Mouse (Mus musculus) C2C12 (cell line): ENCODE measurements around the gene Vegfd. TPM values are rescaled to one million over a fixed set of nuclear protein-coding genes. Genes with fewer than 3 reads are reported as not detected.

Source experiments
- H3K27me3 ChIP-seq: one replicate; pipeline ENCODE4 v1.6.1; 2011; ENCODE audit not compliant: control insufficient read depth, insufficient read depth, insufficient read length
- H3K36me3 ChIP-seq: one replicate; pipeline ENCODE4 v1.6.1; 2011; ENCODE audit not compliant: control insufficient read depth, insufficient read depth
- H3K4me3 ChIP-seq: one replicate; pipeline ENCODE4 v1.5.1; 2011; ENCODE audit warnings: mild to moderate bottlenecking, control low read depth; ENCODE audit not compliant: poor library complexity, insufficient read depth, severe bottlenecking
- H3K79me2 ChIP-seq: one replicate; pipeline ENCODE4 v1.6.1; 2011; ENCODE audit not compliant: control insufficient read depth, insufficient read depth
- H3K79me3 ChIP-seq: one replicate; pipeline ENCODE4 v1.6.1; 2011; ENCODE audit warnings: low read depth, control low read depth
- H3ac ChIP-seq: one replicate; pipeline ENCODE3; 2011; ENCODE audit warnings: low read depth; ENCODE audit not compliant: control insufficient read depth, insufficient read length
- CEBPB ChIP-seq: IDR thresholded peaks from one replicate; pipeline ENCODE4 v1.6.1; 2011; ENCODE audit warnings: low read depth, mild to moderate bottlenecking, control low read depth, moderate library complexity
- CTCF ChIP-seq: IDR thresholded peaks from one replicate; pipeline ENCODE4 v1.5.1; 2011; ENCODE audit not compliant: control insufficient read depth, insufficient read depth, insufficient read length
- FOSL1 ChIP-seq: IDR thresholded peaks from one replicate; pipeline ENCODE4 v1.8.0; 2011; ENCODE audit warnings: mild to moderate bottlenecking, low read length; ENCODE audit not compliant: poor library complexity, insufficient read depth, severe bottlenecking
- MAX ChIP-seq: IDR thresholded peaks from one replicate; pipeline ENCODE4 v1.6.1; 2011; ENCODE audit warnings: mild to moderate bottlenecking, control low read depth
- MYOD1 ChIP-seq: IDR thresholded peaks from one replicate; pipeline ENCODE4 v1.6.1; 2011; ENCODE audit warnings: low read depth; ENCODE audit not compliant: control insufficient read depth, insufficient read length
- MYOG ChIP-seq: IDR thresholded peaks from one replicate; pipeline ENCODE4 v1.6.1; 2011; ENCODE audit not compliant: control insufficient read depth, insufficient read length; ENCODE audit errors: extremely low read depth
- USF1 ChIP-seq: IDR thresholded peaks from one replicate; pipeline ENCODE4 v1.6.1; 2011; ENCODE audit warnings: low read depth, mild to moderate bottlenecking, control low read depth, moderate library complexity
- polyA plus RNA-seq: library from polyadenylated mRNA; unstranded; fragments of >200 nt; fragmentation: generic; extraction: Trizol; gene quantifications from one replicate; pipeline ENCODE4 v1.2.1, GENCODE M21; 2012; ENCODE audit warnings: missing spikeins

Vegfd gene
- polyA plus RNA-seq, 1 experiment: 2.8 TPM

DNA sequence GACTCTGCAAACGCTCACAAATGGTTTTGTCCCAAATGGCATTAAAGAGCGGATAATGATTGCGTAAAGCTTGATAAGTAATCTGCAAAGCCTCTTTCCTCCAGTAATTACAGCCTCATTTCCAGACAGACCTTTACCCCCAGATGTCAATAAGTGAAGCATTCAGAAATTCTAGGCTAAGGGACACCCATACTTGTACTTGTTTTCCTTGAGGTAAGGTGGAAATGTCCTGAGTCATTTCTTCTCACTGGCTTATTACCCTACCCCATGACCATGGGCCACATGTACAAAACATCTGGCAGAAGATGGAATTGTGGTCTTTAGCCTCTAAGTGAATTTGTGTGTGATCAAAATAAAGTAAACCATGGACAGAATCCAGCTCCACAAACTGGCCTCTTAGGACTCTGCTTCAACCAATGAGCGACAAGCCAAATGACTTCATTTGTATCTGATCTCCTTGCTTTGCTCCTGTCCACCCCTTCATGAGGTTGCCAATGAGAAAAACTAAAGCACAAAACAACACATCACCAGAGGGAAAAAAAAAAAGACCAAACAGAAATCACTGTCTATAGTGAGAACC is 27.7 kb upstream of the Vegfd start:
- TF ChIP-seq CTCF: no peak
- TF ChIP-seq MYOD1: no peak
- TF ChIP-seq CEBPB: no peak
- TF ChIP-seq USF1: no peak
- no peak for TF ChIP-seq MYOG
- TF ChIP-seq MAX: no peak
- no peak for TF ChIP-seq FOSL1
- no peaks in the 10 kb centered on the region for H3K79me2 ChIP-seq
- no peak overlapping the region for H3K4me3 ChIP-seq
- H3K27me3 ChIP-seq: no peaks in the 10 kb centered on the region
- H3K36me3 ChIP-seq: no peaks in the 10 kb centered on the region
- H3K79me3 ChIP-seq: no peaks in the 10 kb centered on the region
- no peak overlapping the region for H3ac ChIP-seq

DNA sequence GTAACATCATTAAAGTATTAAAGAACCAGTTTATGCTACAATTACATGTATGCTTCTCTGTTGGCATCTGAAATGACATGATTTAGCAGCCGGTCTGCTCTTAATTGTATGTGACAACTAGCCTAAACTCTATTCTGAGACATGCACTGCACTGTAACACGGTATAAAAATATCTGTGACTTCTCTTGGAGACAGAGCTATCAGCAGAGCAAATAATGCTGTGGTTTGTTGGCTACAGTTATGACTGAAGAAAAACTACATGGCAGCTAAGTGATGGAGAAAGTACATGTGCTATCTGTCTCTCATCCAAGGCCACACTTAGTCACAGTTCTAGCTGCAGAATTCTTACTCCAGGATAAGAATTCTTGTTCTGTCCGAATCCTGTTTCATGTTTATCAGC is 24.2 kb upstream of the Vegfd start:
- Histone ChIP-seq H3K4me3 (no peak overlapping the region), H3K79me3 (no peaks in the 10 kb centered on the region), H3K27me3 (no peaks in the 10 kb centered on the region), H3K36me3 (no peaks in the 10 kb centered on the region), H3K79me2 (no peaks in the 10 kb centered on the region), H3ac (no peak overlapping the region)
- TF ChIP-seq USF1: no peak
- TF ChIP-seq MAX: no peak
- no peak for TF ChIP-seq CEBPB
- no peak for TF ChIP-seq CTCF
- no peak for TF ChIP-seq MYOD1
- no peak for TF ChIP-seq MYOG
- no peak for TF ChIP-seq FOSL1

DNA sequence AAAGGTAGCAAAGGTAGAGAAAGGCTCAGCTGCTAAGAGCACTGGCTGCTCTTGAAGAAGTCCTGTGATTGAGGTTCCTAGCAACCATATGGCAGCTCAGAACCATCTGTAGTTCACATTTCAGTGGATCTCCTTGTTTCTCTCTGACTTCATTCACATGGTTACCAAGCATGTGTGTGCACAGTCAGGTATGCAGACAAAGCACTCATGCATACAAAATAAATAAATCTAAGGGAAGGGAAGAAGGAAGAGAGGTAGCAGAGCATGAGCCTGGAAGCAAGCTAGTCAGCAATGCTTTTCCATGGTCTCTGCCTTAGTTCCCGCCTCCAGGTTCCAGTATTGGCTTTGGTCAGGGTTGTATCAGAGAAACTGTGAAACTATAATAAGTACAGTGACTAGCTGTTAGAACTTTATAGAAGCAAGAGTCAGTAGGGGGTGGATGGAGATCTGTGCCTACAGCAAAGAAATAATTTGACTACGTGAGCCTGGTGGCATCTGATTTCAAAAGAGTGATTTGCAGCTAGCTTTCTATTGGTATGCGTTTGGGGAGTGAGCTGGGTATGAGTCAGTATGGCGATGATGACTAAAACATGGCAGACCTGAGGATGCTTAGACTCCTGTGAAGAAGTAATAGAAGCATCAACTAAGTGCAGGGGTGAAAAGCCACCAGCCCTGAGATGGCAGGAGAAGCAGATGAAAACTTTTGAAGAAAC is 7.9 kb upstream of the Vegfd start:
- no peak for TF ChIP-seq FOSL1
- TF ChIP-seq MAX: no peak
- no peak for TF ChIP-seq CEBPB
- Histone ChIP-seq H3ac (no peak overlapping the region), H3K36me3 (no peaks in the 10 kb centered on the region), H3K79me2 (no peaks in the 10 kb centered on the region), H3K27me3 (no peaks in the 10 kb centered on the region), H3K79me3 (no peaks in the 10 kb centered on the region), H3K4me3 (no peak overlapping the region)

DNA sequence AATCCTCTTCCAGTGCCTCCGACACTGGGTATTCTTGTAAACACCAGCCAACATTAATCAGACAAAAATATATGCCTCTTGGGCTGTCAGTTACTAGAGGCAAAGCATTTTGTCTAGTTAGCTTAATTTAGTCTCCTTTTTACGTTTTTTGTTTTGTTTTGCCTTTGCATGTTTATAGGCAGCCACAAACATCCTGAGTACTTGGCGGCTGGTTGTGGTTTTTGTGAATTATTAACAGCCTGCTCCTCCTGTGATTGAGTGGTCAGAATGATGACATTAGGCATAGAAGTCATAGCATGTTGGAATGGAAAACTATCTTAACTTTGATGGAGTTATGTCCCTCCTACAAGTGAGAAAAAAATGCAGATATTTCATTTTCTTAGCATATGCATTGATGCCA is 2.6 kb upstream of the Vegfd start:
- H3K27me3 ChIP-seq: no peaks in the 10 kb centered on the region
- no peaks in the 10 kb centered on the region for H3K36me3 ChIP-seq
- H3K79me3 ChIP-seq: no peaks in the 10 kb centered on the region
- H3K79me2 ChIP-seq: no peaks in the 10 kb centered on the region
- TF ChIP-seq FOSL1: no peak
- TF ChIP-seq CEBPB: no peak
- no peak for TF ChIP-seq CTCF
- no peak for TF ChIP-seq MYOD1
- TF ChIP-seq USF1: no peak
- no peak for TF ChIP-seq MYOG
- no peak for TF ChIP-seq MAX
- no peak overlapping the region for H3K4me3 ChIP-seq
- no peak overlapping the region for H3ac ChIP-seq

DNA sequence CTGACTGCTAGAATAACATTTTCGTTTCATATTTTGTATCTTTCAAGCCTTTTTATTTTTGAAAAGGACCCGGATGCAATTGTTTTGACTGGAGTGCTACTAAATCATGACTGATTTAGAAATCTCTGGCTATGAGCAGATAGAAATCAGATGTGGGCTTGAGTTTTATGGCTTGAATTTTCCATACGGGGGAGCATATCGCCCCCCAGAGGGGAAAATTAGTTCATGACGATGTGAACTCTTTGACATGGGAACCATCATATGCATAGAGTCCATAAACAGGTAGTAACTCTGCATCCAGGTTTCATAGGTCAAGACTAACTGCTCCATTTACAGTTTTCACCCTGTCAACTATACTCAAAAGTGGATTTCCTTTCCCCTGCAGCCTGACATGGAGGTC is 1.4 kb downstream of the Vegfd start:
- TF ChIP-seq MYOD1 (no peak), MAX (no peak), USF1 (no peak), CTCF (no peak), CEBPB (no peak), FOSL1 (no peak)
- no peak overlapping the region for H3ac ChIP-seq
- H3K79me2 ChIP-seq: no peaks in the 10 kb centered on the region
- no peaks in the 10 kb centered on the region for H3K27me3 ChIP-seq
- no peaks in the 10 kb centered on the region for H3K36me3 ChIP-seq
- H3K79me3 ChIP-seq: no peaks in the 10 kb centered on the region
- no peak overlapping the region for H3K4me3 ChIP-seq

DNA sequence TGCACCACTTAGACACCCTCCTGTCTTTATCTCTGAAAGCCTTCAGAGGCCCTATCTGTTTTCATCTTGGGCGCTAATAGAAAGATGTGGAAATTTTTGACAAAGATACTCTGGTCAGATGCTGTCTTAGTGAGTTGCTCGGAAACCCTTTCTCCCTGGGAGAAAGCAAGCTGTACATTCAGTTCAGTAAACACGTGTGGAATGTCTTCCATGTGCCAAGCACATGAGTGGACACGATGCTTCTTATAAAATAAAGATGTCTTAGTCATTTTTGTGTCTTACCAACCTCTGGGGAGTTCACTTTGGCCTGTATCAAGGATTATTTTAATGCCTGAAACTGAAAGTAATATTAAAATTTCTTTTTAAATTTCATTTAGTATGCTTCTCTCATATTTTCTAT is 6.5 kb downstream of the Vegfd start:
- Histone ChIP-seq H3K4me3 (no peak overlapping the region), H3K36me3 (no peaks in the 10 kb centered on the region), H3K79me2 (no peaks in the 10 kb centered on the region), H3K79me3 (no peaks in the 10 kb centered on the region), H3ac (no peak overlapping the region), H3K27me3 (no peaks in the 10 kb centered on the region)
- no peak for TF ChIP-seq MYOG
- peak; percentile 25 for TF ChIP-seq MAX
